ENCODE assay signal across 21 mouse cellular contexts in the genomic region with DNA sequence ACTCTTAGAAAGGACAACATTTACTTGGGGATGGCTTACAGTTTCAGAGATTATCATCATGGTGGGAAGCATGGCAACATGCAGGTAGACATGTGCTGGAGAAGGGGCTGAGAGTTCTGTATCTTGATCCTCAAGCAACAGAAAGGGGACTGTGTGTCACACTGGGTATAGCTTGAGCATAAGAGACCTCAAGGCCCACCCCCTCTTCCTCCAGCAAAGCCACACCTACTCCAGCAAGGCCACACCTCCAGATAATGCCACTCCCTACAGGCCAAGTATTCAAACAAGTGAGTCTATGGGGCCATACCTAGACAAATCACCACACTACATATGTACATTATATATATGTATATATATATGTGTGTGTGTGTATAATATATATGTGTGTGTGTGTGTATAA. TPM values are rescaled to one million over a fixed set of nuclear protein-coding genes. Genes with fewer than 3 reads are reported as not detected.
DNase-seq lines count a peak whose midpoint lies in the region; ATAC-seq lines count a peak whose summit lies in the region.
"Had no signal": no experiment of that assay in that cellular context is flagged by ENCODE, and none has a peak within 500 bp of the region (broad histone marks: within the 10 kb centered on the region; RNA-seq: fewer than 3 reads in every experiment).

No protein-coding gene starts in this region.

- no peaks in the 10 kb centered on the region for H3K27me3 ChIP-seq in heart, embryonic 12.5 days (replicated peaks)
- H3K27me3 ChIP-seq: embryonic facial prominence, embryonic 13.5 days; embryonic facial prominence, embryonic 15.5 days; forebrain, embryonic 12.5 days had no signal

- no peaks in the 10 kb centered on the region for H3K36me3 ChIP-seq in heart, embryonic 12.5 days
- H3K36me3 ChIP-seq: embryonic facial prominence, embryonic 13.5 days; embryonic facial prominence, embryonic 15.5 days; forebrain, embryonic 10.5 days; forebrain, embryonic 12.5 days had no signal

- no peak overlapping the region for H3K4me2 ChIP-seq in heart, embryonic 12.5 days
- H3K4me2 ChIP-seq: embryonic facial prominence, embryonic 13.5 days; embryonic facial prominence, embryonic 15.5 days; forebrain, embryonic 12.5 days had no signal

- H3K9me3 ChIP-seq in heart, embryonic 12.5 days (replicated peaks) = peaks cover 4% of the 10 kb centered on the region
- H3K9me3 ChIP-seq: embryonic facial prominence, embryonic 13.5 days; embryonic facial prominence, embryonic 15.5 days had no signal

- no peak overlapping the region for H3K27ac ChIP-seq in heart, embryonic 12.5 days (ENCODE audit: poor library complexity, severe bottlenecking)
- H3K27ac ChIP-seq: embryonic facial prominence, embryonic 13.5 days; embryonic facial prominence, embryonic 15.5 days; forebrain, embryonic 10.5 days; forebrain, embryonic 12.5 days had no signal

- no peak overlapping the region for H3K9ac ChIP-seq in heart, embryonic 12.5 days
- H3K9ac ChIP-seq: embryonic facial prominence, embryonic 13.5 days; embryonic facial prominence, embryonic 15.5 days; forebrain, embryonic 12.5 days had no signal

- H3K4me1 ChIP-seq in heart, embryonic 12.5 days (replicated peaks) = peaks cover 48% of the 10 kb centered on the region

- DNase-seq in cerebellum, adult 8-10 months = peak; percentile 28
- DNase-seq in cerebellum, adult 9-10 months = no peak
- peak; percentile 75 for DNase-seq in heart, adult 11 months
- DNase-seq in R1 (ENCODE audit: low read depth, low spot score) (peak; percentile 69), ZHBTc4 (ENCODE audit: low read depth, low spot score) (peak; percentile 48)
- DNase-seq in gastrocnemius, postnatal 25 days = no peak
- DNase-seq: adrenal gland, adult 2 months; adrenal gland, postnatal 10 days; adrenal gland, postnatal 25 days; cerebellum, adult 11 months; cerebellum, postnatal 10 days; cerebellum, postnatal 25 days; embryo, embryonic 11 days had no signal

- ATAC-seq in heart, embryonic 12.5 days (ENCODE audit: insufficient number of reproducible peaks, low FRiP score) = no peak
- ATAC-seq: forebrain, embryonic 14.5 days; forebrain, embryonic 16.5 days had no signal

- H3K4me3 ChIP-seq in heart, embryonic 12.5 days = no peak overlapping the region
- H3K4me3 ChIP-seq: embryonic facial prominence, embryonic 13.5 days; embryonic facial prominence, embryonic 15.5 days; erythroblast, embryonic 14.5 days; forebrain, embryonic 10.5 days; forebrain, embryonic 12.5 days had no signal

RNA-seq across cellular contexts. Expression of gene Atp2a2, which starts 5.4 kb away (rescaled TPM):
- polyA plus RNA-seq in heart, embryonic 12.5 days (2016; fragmentation: Nextera tagmentation; extraction: Ambion mirVana) = 414 and 424 TPM in 2 replicates
- total RNA-seq in gastrocnemius, postnatal 25 days (2021) = 100 to 1,000 TPM; 101 to 561 TPM

Comparison
In these comparisons a context has a peak if more than half of its experiments do, and no peak if none do; other contexts are left out.
1. DNase-seq: peak in cerebellum, adult 8-10 months (single experiment), heart, adult 11 months (single experiment), R1 (single experiment) and ZHBTc4 (single experiment); none in cerebellum, adult 9-10 months (single experiment) and gastrocnemius, postnatal 25 days (single experiment).